Mouse (Mus musculus) heart, embryonic 11.5 days (tissue): ENCODE data around the gene Unk. TPM values are rescaled to one million over a fixed set of nuclear protein-coding genes. Genes with fewer than 3 reads are reported as not detected.
A peak's percentile ranks its signal among the peaks of the same experiment; 100 is the strongest.

Experiments
- ATAC-seq: fragments of 200-750 bp; cut with Nextera tagmentation; replicated peaks from 2 replicates; pipeline ENCODE4 v1.8.0; 2017; ENCODE audit warnings: moderate library complexity; ENCODE audit not compliant: insufficient number of reproducible peaks, low FRiP score, low TSS enrichment
- H3K27ac ChIP-seq: fragments of 300-500 bp; sonication (generic); 2 replicates; pipeline ENCODE4 v1.5.1; 2014; ENCODE audit warnings: mild to moderate bottlenecking, low read depth, low read length
- H3K27me3 ChIP-seq: fragments of 300-500 bp; sonication (generic); 2 replicates; pipeline ENCODE4 v1.6.1; 2014; ENCODE audit warnings: mild to moderate bottlenecking, low read length, mixed read lengths; ENCODE audit not compliant: control insufficient read depth, insufficient read depth
- H3K36me3 ChIP-seq: fragments of 300-500 bp; sonication (generic); 2 replicates; pipeline ENCODE4 v1.6.1; 2014; ENCODE audit warnings: mild to moderate bottlenecking, low read length, moderate library complexity, mixed read lengths; ENCODE audit not compliant: control insufficient read depth, insufficient read depth
- H3K4me1 ChIP-seq: fragments of 300-500 bp; sonication (generic); 2 replicates; pipeline ENCODE4 v1.6.1; 2014; ENCODE audit warnings: low read length; ENCODE audit not compliant: control insufficient read depth, insufficient read depth
- H3K4me2 ChIP-seq: fragments of 300-500 bp; sonication (generic); 2 replicates; pipeline ENCODE4 v1.6.1; 2014; ENCODE audit warnings: mild to moderate bottlenecking, moderate library complexity
- H3K4me3 ChIP-seq: fragments of 300-500 bp; sonication (generic); 2 replicates; pipeline ENCODE4 v1.5.1; 2014; ENCODE audit warnings: low read depth, low read length
- H3K9ac ChIP-seq: fragments of 300-500 bp; sonication (generic); 2 replicates; pipeline ENCODE4 v1.6.1; 2014; ENCODE audit warnings: mild to moderate bottlenecking, low read depth, low read length, moderate library complexity
- H3K9me3 ChIP-seq: fragments of 300-500 bp; sonication (generic); replicated peaks from 2 replicates; pipeline ENCODE4 v1.6.1; 2016; ENCODE audit warnings: low read length; ENCODE audit not compliant: control insufficient read depth
- WGBS: fragments of 180-500 bp; shearing (Covaris S2); extraction: QIAGEN DNeasy Blood & Tissue Kit; methylation state at CpG from one replicate; pipeline ENCODE4 v1.1.7; 2014; ENCODE audit not compliant: insufficient replicate concordance; 5-methylcytosine and 5-hydroxymethylcytosine counted together
- polyA plus RNA-seq: library from polyadenylated mRNA; unstranded; fragments of >200 nt; fragmentation: Nextera tagmentation; extraction: Ambion mirVana; gene quantifications from 2 replicates; pipeline ENCODE4 v1.2.1, GENCODE M21; 2014

Gene Unk
- 18.7 and 20.0 TPM in 2 replicates for polyA plus RNA-seq

DNA sequence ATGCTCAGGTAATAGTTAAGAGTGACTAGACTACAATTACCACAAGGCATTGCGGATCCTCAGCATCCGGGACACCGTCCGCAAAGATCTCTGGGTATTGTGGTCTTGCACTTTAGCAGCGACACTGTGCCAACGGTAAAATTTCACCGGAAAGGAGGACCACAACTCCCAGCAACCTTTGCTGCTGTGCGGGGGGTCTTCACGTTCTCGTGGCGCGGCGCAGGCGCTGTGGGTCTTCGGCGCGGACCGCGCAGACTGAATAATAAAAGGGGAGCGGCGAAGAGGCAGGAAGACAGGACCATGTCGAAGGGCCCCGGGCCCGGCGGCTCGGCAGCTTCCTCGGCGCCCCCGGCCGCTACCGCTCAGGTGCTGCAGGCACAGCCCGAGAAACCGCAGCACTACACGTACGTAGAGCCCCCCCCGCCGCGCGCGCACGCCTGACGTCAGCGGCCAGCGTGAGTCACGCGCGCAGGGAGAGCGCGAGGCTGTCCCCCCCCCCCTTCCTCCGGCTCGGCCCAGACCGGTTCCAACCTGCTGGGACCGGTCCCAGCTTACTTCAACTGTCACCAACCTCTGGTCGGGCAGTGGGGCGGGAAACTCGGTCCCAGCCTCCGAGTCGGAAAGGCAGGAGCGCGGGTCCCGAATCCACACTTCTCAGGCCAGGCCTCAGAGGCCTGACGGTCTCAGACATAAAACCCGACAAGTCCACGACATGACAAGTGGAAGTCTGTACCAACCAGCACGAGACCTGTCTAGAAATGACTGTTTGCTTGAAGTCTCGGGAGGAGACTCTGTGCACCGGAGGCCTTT is at the start of gene Unk:
TSS of gene Unk (plus strand) at position 235 of the 810 bp plus-strand sequence.
- peak within 1 kb of the TSS; percentile 100 for H3K27ac ChIP-seq
- no peaks in the 10 kb centered on the region for H3K9me3 ChIP-seq
- H3K4me3 ChIP-seq = peak within 1 kb of the TSS; percentile 82
- no peaks in the 10 kb centered on the region for H3K36me3 ChIP-seq
- H3K9ac ChIP-seq = peak within 1 kb of the TSS; percentile 91
- WGBS = under 1% methylated on average over 48 of the region's 67 CpGs
- ATAC-seq = peak; percentile 93
- peaks cover 20% of the 10 kb centered on the region for H3K4me1 ChIP-seq
- H3K27me3 ChIP-seq = no peaks in the 10 kb centered on the region
- peak within 1 kb of the TSS; percentile 95 for H3K4me2 ChIP-seq

DNA sequence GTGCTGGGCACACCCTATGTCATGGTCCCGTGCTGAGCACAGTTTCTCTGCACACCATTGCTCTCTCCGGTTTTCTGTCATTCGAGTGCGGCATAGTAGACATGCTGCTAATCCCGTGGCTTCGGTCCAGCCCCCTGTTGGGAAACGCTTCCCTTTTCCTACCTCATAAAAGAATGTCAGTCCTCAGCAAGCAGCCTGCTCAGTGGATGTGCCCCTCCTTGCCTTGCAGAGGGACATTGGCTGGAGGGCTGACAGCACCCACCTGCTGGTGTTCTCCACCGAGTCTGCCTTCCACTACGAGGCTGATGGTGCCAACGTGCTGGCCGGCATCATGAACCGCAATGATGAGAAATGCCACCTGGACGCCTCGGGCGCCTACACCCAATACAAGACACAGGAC is 47.6 kb upstream of the Unk start:
- 86% methylated on average over 15 of the region's 15 CpGs for WGBS

DNA sequence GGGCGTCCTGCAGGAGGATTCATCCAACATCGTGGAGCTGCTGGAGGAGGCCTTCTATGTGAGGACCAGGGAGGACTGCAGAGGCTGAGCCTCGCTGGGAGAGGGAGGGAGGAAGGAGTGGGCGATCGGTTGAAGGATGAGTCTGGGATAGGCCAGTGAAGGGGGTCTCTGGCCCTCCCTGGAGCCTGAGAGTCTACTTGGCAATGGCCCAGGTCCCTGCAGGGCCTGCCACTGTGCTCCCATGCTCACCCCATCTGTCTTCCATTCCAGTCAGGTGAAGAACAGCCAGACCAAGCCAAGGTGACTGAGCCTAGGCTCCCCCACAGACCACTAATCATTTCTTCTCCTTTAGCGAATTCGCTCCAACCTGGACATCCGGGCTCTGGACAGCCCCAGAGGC is 46.8 kb upstream of the Unk start:
- H3K9me3 ChIP-seq = no peaks in the 10 kb centered on the region
- 74% methylated on average over 8 of the region's 8 CpGs for WGBS
- no peak overlapping the region for H3K4me3 ChIP-seq
- H3K9ac ChIP-seq = no peak overlapping the region
- no peaks in the 10 kb centered on the region for H3K4me1 ChIP-seq
- peaks cover 17% of the 10 kb centered on the region for H3K27me3 ChIP-seq
- no peak overlapping the region for H3K27ac ChIP-seq
- H3K36me3 ChIP-seq = no peaks in the 10 kb centered on the region
- no peak for ATAC-seq
- no peak overlapping the region for H3K4me2 ChIP-seq

More for the DNA sequence above, 47.6 kb upstream of the Unk start:
- Histone ChIP-seq H3K4me3 (no peak overlapping the region), H3K4me2 (no peak overlapping the region), H3K27me3 (peaks cover 17% of the 10 kb centered on the region), H3K36me3 (no peaks in the 10 kb centered on the region), H3K27ac (no peak overlapping the region), H3K9me3 (no peaks in the 10 kb centered on the region), H3K4me1 (no peaks in the 10 kb centered on the region), H3K9ac (no peak overlapping the region)
- no peak for ATAC-seq

DNA sequence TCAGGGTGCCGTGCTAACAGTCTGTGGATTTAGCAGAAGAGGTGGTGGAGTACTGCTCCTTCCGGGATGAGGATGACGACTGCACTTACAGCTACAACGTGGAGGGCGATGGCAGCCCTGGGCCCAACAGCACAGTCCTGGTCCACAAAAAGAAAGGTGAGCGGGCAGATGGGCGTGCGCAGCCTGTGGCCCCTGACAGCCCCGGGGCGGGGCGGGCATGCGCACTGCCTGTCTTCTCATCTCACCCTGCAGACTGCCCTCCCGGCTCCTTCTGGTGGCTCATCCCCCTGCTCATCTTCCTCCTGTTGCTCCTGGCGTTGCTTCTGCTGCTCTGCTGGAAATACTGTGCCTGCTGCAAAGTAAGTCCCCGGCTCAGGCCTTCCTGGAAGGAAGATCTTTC is 40.4 kb upstream of the Unk start:
- no peak for ATAC-seq
- no peaks in the 10 kb centered on the region for H3K4me1 ChIP-seq
- peak overlapping the region; percentile 55 for H3K4me2 ChIP-seq
- peak overlapping the region; percentile 31 for H3K4me3 ChIP-seq
- no peak overlapping the region for H3K27ac ChIP-seq
- H3K9me3 ChIP-seq = no peaks in the 10 kb centered on the region
- H3K27me3 ChIP-seq = peaks cover 22% of the 10 kb centered on the region
- no peak overlapping the region for H3K9ac ChIP-seq
- H3K36me3 ChIP-seq = no peaks in the 10 kb centered on the region
- WGBS = 21% methylated on average over 15 of the region's 15 CpGs

DNA sequence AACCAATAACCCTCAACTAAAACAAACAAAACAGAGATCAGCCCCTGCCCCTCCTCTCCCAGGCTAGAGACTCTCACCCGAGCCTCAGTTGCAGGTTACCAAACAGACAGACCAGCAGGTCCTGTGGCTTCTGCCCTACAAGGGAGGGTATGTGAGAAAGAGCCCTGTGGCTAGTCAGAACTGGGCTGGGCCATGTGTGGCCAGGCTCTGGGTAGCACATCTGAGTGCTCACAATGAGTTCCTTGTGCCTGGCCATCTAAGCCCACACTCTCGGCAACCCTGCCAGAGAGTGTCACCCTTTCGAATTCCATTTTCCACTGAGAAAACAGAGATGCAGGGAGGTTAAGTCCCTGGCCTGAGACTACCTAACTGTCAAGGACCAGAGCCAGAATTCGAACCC is 38.0 kb upstream of the Unk start:
- Histone ChIP-seq H3K9me3 (no peaks in the 10 kb centered on the region), H3K9ac (no peak overlapping the region), H3K4me2 (no peak overlapping the region), H3K36me3 (no peaks in the 10 kb centered on the region), H3K4me3 (no peak overlapping the region), H3K4me1 (no peaks in the 10 kb centered on the region), H3K27me3 (peaks cover 15% of the 10 kb centered on the region), H3K27ac (no peak overlapping the region)
- WGBS = 59% methylated on average over 4 of the region's 4 CpGs
- no peak for ATAC-seq

DNA sequence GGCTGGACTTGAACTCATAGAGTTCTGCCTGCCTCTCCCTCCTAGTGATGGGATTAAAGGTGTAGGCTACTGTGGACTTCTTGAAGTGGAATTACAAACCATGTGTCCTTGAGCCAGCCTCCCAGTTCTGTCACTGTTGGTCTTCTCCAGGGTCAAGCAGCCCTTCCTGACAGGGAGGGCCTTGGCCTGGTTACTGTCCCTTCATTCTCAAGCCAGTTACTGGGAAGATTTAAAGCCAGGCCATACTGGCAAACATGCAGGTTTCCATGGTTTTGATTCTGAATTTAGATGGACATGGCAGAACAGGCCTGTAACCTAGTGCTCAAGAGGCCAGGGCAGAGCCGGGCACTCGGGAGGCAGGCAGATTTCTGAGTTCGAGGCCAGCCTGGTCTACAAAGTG is 34.9 kb upstream of the Unk start:
- no peak for ATAC-seq
- Histone ChIP-seq H3K9ac (no peak overlapping the region), H3K36me3 (no peaks in the 10 kb centered on the region), H3K4me3 (no peak overlapping the region), H3K4me2 (no peak overlapping the region), H3K4me1 (no peaks in the 10 kb centered on the region), H3K9me3 (no peaks in the 10 kb centered on the region), H3K27me3 (peaks cover 4% of the 10 kb centered on the region; the same call in 1 of the 2 replicates), H3K27ac (no peak overlapping the region)
- WGBS = 88% methylated on average over 3 of the region's 3 CpGs

GRCm38 (mm10) chr11:115997047-115997446 is 33.1 kb upstream of the Unk start:
- Histone ChIP-seq H3K27me3 (peaks cover 10% of the 10 kb centered on the region; the same call in 1 of the 2 replicates), H3K9me3 (no peaks in the 10 kb centered on the region), H3K4me3 (no peak overlapping the region), H3K4me1 (no peaks in the 10 kb centered on the region), H3K4me2 (no peak overlapping the region), H3K27ac (no peak overlapping the region), H3K36me3 (no peaks in the 10 kb centered on the region), H3K9ac (no peak overlapping the region)
- no peak for ATAC-seq
- 64% methylated on average over 4 of the region's 4 CpGs for WGBS

DNA sequence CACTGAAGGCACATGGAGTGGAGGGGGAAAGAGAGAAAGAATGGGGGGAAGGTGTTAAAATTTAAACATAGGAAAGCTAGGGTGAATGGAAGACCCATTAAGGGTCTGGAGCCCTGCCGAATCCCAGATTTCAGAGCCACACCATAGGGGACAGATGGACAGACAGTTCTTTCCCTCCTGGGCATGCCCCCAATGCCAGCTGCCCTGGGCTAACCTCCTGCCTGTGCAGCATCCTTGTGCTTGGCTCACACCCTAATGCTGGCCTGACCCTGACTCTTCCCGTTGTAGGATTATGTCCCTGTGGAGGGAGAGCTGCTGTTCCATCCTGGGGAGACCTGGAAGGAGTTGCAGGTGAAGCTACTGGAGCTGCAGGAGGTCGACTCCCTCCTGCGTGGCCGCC is 32.5 kb upstream of the Unk start:
- no peak overlapping the region for H3K4me2 ChIP-seq
- peaks cover 10% of the 10 kb centered on the region; the same call in 1 of the 2 replicates for H3K27me3 ChIP-seq
- no peak overlapping the region for H3K27ac ChIP-seq
- WGBS = 63% methylated on average over 5 of the region's 5 CpGs
- H3K9ac ChIP-seq = 0 out of 2 replicates have a peak overlapping the region, but pooled peaks have one; percentile 16
- no peaks in the 10 kb centered on the region for H3K36me3 ChIP-seq
- ATAC-seq = no peak
- H3K4me3 ChIP-seq = no peak overlapping the region
- H3K9me3 ChIP-seq = no peaks in the 10 kb centered on the region
- no peaks in the 10 kb centered on the region for H3K4me1 ChIP-seq

DNA sequence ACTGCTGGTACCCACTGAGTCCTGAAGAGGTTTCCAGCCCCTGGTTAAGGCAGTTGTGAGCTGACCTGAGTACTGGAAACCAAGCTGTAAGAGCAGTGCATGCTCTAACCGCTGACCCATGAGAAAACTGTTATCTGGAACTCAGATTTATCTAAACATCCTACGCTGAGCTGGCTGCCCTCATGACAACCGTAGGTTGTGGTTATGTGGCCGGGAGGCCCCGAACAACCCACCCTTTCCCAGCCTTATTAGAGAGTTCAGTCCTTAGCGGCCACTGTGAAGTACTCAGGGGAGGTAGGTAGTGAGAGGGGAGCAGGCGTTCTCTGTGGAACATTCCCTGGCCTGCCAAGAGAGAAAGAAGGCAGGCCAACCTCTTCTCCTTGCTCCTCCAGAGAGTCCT is 31.1 kb upstream of the Unk start:
- 61% methylated on average over 7 of the region's 7 CpGs for WGBS
- H3K27me3 ChIP-seq = peaks cover 10% of the 10 kb centered on the region; the same call in 1 of the 2 replicates
- no peak overlapping the region for H3K4me2 ChIP-seq

More for the DNA sequence above, 31.1 kb upstream of the Unk start:
- no peaks in the 10 kb centered on the region for H3K36me3 ChIP-seq
- H3K4me3 ChIP-seq = no peak overlapping the region
- H3K4me1 ChIP-seq = 0 out of 2 replicates have a peak, but pooled peaks cover under 1% of the 10 kb centered on the region
- H3K9me3 ChIP-seq = no peaks in the 10 kb centered on the region
- H3K27ac ChIP-seq = no peak overlapping the region
- no peak; the same call in 1 of the 2 replicates for ATAC-seq
- no peak overlapping the region for H3K9ac ChIP-seq
